Mouse (Mus musculus) midbrain, embryonic 13.5 days (tissue): ENCODE measurements at regions not wholly inside any gene's neighbourhood (a gene's known extent, or its start where the extent isn't known, plus 50 kb on each side); places are given as distances from the start of the nearest gene placed in this dataset.
A peak's percentile ranks its signal among the peaks of the same experiment; 100 is the strongest.

Experiments
- ATAC-seq: fragments of 200-750 bp; cut with Nextera tagmentation; 2 replicates; pipeline ENCODE4 v1.8.0; 2017; ENCODE audit warnings: mild to moderate bottlenecking, moderate TSS enrichment, moderate library complexity
- H3K27ac ChIP-seq: fragments of 300-500 bp; sonication (generic); 2 replicates; pipeline ENCODE4 v1.5.1; 2015; ENCODE audit warnings: inconsistent platforms, mild to moderate bottlenecking, moderate library complexity
- H3K27me3 ChIP-seq: fragments of 300-500 bp; sonication (generic); 2 replicates; pipeline ENCODE4 v1.6.1; 2015; ENCODE audit warnings: mild to moderate bottlenecking, inconsistent platforms
- H3K36me3 ChIP-seq: fragments of 300-500 bp; sonication (generic); 2 replicates; pipeline ENCODE4 v1.6.1; 2015; ENCODE audit warnings: mild to moderate bottlenecking, inconsistent platforms
- H3K4me1 ChIP-seq: fragments of 300-500 bp; sonication (generic); replicated peaks from 2 replicates; pipeline ENCODE4 v1.6.1; 2015; ENCODE audit warnings: inconsistent platforms
- H3K4me2 ChIP-seq: fragments of 300-500 bp; sonication (generic); replicated peaks from 2 replicates; pipeline ENCODE4 v1.6.1; 2015; ENCODE audit warnings: moderate library complexity, mild to moderate bottlenecking, inconsistent platforms
- H3K4me3 ChIP-seq: fragments of 300-500 bp; sonication (generic); replicated peaks from 2 replicates; pipeline ENCODE4 v1.5.1; 2015; ENCODE audit warnings: mild to moderate bottlenecking, inconsistent platforms
- H3K9ac ChIP-seq: fragments of 300-500 bp; sonication (generic); replicated peaks from 2 replicates; pipeline ENCODE4 v1.6.1; 2015; ENCODE audit warnings: mild to moderate bottlenecking, inconsistent platforms
- H3K9me3 ChIP-seq: fragments of 300-500 bp; sonication (generic); 2 replicates; pipeline ENCODE4 v1.6.1; 2016; ENCODE audit warnings: mild to moderate bottlenecking, inconsistent platforms
- WGBS: fragments of 180-500 bp; shearing (Covaris S2); methylation state at CpG from one replicate; pipeline ENCODE4 v1.1.7; 2015; 5-methylcytosine and 5-hydroxymethylcytosine counted together

DNA sequence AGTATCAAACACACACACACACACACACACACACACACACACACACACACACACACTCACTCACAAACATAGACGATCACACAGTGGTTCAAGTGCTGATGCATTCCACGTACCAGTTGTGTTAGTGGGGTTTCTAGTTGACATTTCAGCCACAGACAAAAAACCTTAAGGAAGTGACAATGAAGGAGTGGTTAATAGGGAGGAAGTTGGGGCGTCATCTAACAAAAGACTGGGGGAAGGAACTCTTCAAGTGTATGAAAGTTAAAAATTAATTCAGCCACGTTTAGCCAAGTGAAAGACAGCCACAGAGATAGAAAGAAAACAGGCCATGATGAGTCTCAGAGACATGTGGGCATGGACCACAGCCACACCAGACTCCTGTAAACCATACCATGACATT, 316.1 kb upstream of the Slc24a5 start:
- H3K9me3 ChIP-seq, result peaks cover 5% of the 10 kb centered on the region; the same call in 1 of the 2 replicates
- no peak overlapping the region for H3K4me3 ChIP-seq
- no peak overlapping the region for H3K4me2 ChIP-seq
- no peak overlapping the region for H3K27ac ChIP-seq
- H3K4me1 ChIP-seq, result no peaks in the 10 kb centered on the region
- H3K27me3 ChIP-seq, result no peaks in the 10 kb centered on the region
- ATAC-seq, result no peak
- WGBS, result 85% methylated on average over 4 of the region's 4 CpGs
- H3K36me3 ChIP-seq, result no peaks in the 10 kb centered on the region
- no peak overlapping the region for H3K9ac ChIP-seq

- Histone ChIP-seq H3K4me3 (no peak overlapping the region), H3K4me1 (no peaks in the 10 kb centered on the region), H3K9ac (no peak overlapping the region), H3K4me2 (no peak overlapping the region), H3K27ac (no peak overlapping the region), H3K36me3 (no peaks in the 10 kb centered on the region), H3K9me3 (peaks cover 5% of the 10 kb centered on the region; the same call in 1 of the 2 replicates), H3K27me3 (no peaks in the 10 kb centered on the region)
- 83% methylated on average over 5 of the region's 5 CpGs for WGBS
- ATAC-seq, result no peak
Measured at GRCm38 (mm10) chr2:124753717-124754116, 314.2 kb upstream of the Slc24a5 start.

- no peaks in the 10 kb centered on the region for H3K36me3 ChIP-seq
- no peaks in the 10 kb centered on the region for H3K27me3 ChIP-seq
- WGBS, result 95% methylated on average over 4 of the region's 4 CpGs
- H3K9me3 ChIP-seq, result peaks cover 5% of the 10 kb centered on the region; the same call in 1 of the 2 replicates
- H3K4me3 ChIP-seq, result no peak overlapping the region
- no peaks in the 10 kb centered on the region for H3K4me1 ChIP-seq
- H3K27ac ChIP-seq, result no peak overlapping the region
- no peak for ATAC-seq
- no peak overlapping the region for H3K4me2 ChIP-seq
- no peak overlapping the region for H3K9ac ChIP-seq
Measured at GRCm38 (mm10) chr2:124755244-124755643, 312.7 kb upstream of the Slc24a5 start.

DNA sequence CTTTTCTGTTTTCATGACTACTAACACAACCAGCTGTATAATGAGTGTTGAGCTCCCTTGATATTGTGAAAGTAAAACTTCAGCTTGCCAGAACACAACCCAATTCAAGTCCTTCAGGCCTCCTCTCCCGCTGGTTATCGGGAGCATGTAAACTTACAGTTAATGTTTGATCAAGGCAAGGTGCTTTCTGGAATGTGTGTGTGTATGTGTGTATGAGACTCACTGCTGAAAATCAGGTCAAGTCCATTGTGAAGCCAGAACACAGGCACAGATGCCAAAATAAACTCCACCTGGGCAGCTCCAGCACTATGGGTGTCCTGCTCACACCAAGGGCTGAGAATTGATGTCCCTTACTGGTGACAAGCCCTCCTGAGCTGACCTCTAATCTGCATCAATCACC, 308.9 kb upstream of the Slc24a5 start:
- 93% methylated on average over 2 of the region's 2 CpGs for WGBS
- no peak for ATAC-seq
- Histone ChIP-seq H3K9me3 (no peaks in the 10 kb centered on the region), H3K4me3 (no peak overlapping the region), H3K27ac (no peak overlapping the region), H3K4me2 (no peak overlapping the region), H3K9ac (no peak overlapping the region), H3K4me1 (no peaks in the 10 kb centered on the region), H3K27me3 (no peaks in the 10 kb centered on the region), H3K36me3 (no peaks in the 10 kb centered on the region)

DNA sequence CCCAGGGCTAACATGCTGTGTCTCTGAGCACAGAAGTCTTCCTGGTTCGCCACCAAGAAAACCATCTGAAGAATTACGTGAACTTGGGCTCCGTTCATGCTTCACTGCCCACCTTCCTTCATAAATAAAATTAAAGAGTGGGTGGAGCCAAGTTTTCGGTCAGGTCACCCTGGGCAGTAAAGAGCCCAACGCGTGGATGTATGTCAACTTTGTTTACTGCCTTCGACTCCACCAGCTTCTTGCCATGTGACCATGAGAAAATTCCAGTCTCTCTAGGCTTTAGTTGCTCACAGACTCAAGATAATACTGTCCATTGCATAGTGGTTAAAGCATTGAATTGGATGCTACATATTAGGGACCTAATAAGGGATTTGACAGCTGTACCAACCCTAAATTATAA, 304.3 kb upstream of the Slc24a5 start:
- no peak overlapping the region for H3K27ac ChIP-seq
- peaks cover 8% of the 10 kb centered on the region; the same call in 1 of the 2 replicates for H3K4me1 ChIP-seq
- no peaks in the 10 kb centered on the region for H3K9me3 ChIP-seq
- no peak overlapping the region for H3K4me2 ChIP-seq
- no peaks in the 10 kb centered on the region for H3K27me3 ChIP-seq
- no peaks in the 10 kb centered on the region for H3K36me3 ChIP-seq
- WGBS, result 85% methylated on average over 7 of the region's 7 CpGs
- H3K9ac ChIP-seq, result no peak overlapping the region
- H3K4me3 ChIP-seq, result no peak overlapping the region
- no peak for ATAC-seq

- Histone ChIP-seq H3K9me3 (no peaks in the 10 kb centered on the region), H3K27me3 (no peaks in the 10 kb centered on the region), H3K4me2 (no peak overlapping the region), H3K9ac (no peak overlapping the region), H3K27ac (no peak overlapping the region), H3K4me3 (no peak overlapping the region), H3K36me3 (no peaks in the 10 kb centered on the region), H3K4me1 (peaks cover 8% of the 10 kb centered on the region; the same call in 1 of the 2 replicates)
- peak; percentile 65; the same call in 1 of the 2 replicates for ATAC-seq
- 30% methylated on average over 10 of the region's 10 CpGs for WGBS
Measured at GRCm38 (mm10) chr2:124764186-124764910, 303.6 kb upstream of the Slc24a5 start.

GRCm38 (mm10) chr2:124769267-124769967, 298.5 kb upstream of the Slc24a5 start:
- WGBS, result 91% methylated on average over 6 of the region's 6 CpGs
- peaks cover 15% of the 10 kb centered on the region for H3K4me1 ChIP-seq
- H3K4me3 ChIP-seq, result no peak overlapping the region
- no peaks in the 10 kb centered on the region for H3K36me3 ChIP-seq
- no peaks in the 10 kb centered on the region for H3K27me3 ChIP-seq
- no peak overlapping the region for H3K27ac ChIP-seq
- no peak overlapping the region for H3K4me2 ChIP-seq
- ATAC-seq, result no peak
- H3K9ac ChIP-seq, result no peak overlapping the region
- no peaks in the 10 kb centered on the region for H3K9me3 ChIP-seq

- Histone ChIP-seq H3K4me3 (no peak overlapping the region), H3K27ac (no peak overlapping the region), H3K9me3 (no peaks in the 10 kb centered on the region), H3K27me3 (no peaks in the 10 kb centered on the region), H3K4me1 (peaks cover 11% of the 10 kb centered on the region), H3K9ac (no peak overlapping the region), H3K36me3 (no peaks in the 10 kb centered on the region), H3K4me2 (no peak overlapping the region)
- ATAC-seq, result no peak
- WGBS, result 87% methylated on average over 2 of the region's 2 CpGs
Measured at GRCm38 (mm10) chr2:124770028-124770427, 297.9 kb upstream of the Slc24a5 start.

DNA sequence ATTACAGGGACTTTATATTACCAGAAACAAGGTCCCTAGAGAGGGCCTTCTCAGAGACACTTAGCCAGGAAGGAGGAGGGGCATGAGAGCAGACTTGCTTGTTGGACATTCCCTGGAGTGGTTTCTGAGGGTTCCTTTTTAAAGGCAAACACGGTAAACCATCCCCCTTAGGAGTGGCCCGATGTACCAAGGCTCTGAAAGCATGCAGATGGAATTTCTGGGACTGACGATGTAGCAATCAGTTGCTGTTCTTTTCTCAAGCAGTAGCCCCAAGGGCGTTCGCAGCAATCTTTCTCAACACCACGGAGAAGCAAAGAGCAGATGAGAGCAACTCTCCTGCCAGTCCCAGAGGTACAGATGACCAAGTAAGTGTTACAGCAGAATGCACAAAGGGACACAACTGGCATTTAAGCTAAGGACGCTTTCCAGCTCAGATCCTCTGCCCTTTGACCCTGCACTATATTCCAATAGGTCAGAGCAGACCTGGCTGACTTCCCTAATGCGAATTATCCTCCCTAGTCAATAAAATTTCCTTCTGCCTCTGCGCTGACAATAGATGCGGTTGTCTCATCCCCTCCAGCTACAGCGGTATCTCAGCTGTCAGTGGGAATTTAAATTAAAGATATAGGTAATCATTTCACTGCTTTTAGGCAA, 295.7 kb upstream of the Slc24a5 start:
- Histone ChIP-seq H3K4me1 (peaks cover 11% of the 10 kb centered on the region), H3K9me3 (no peaks in the 10 kb centered on the region), H3K36me3 (no peaks in the 10 kb centered on the region), H3K27ac (peak overlapping the region; percentile 20; the same call in 1 of the 2 replicates), H3K27me3 (no peaks in the 10 kb centered on the region), H3K9ac (no peak overlapping the region), H3K4me3 (no peak overlapping the region), H3K4me2 (no peak overlapping the region)
- ATAC-seq, result peak; percentile 37; the same call in 1 of the 2 replicates
- 40% methylated on average over 11 of the region's 11 CpGs for whole genome bisulfite sequencing

GRCm38 (mm10) chr2:124775737-124776136, 292.2 kb upstream of the Slc24a5 start:
- H3K4me3 ChIP-seq, result no peak overlapping the region
- H3K9ac ChIP-seq, result no peak overlapping the region
- 78% methylated on average over 3 of the region's 3 CpGs for WGBS
- H3K4me2 ChIP-seq, result no peak overlapping the region
- H3K27ac ChIP-seq, result no peak overlapping the region
- H3K27me3 ChIP-seq, result no peaks in the 10 kb centered on the region
- no peaks in the 10 kb centered on the region for H3K9me3 ChIP-seq
- no peak for ATAC-seq
- peaks cover 11% of the 10 kb centered on the region for H3K4me1 ChIP-seq
- no peaks in the 10 kb centered on the region for H3K36me3 ChIP-seq

GRCm38 (mm10) chr2:124792633-124793036, 275.3 kb upstream of the Slc24a5 start:
- Histone ChIP-seq H3K27me3 (no peaks in the 10 kb centered on the region), H3K4me3 (no peak overlapping the region), H3K9ac (no peak overlapping the region), H3K27ac (no peak overlapping the region), H3K9me3 (no peaks in the 10 kb centered on the region), H3K4me1 (0 out of 2 replicates have a peak, but pooled peaks cover 3% of the 10 kb centered on the region), H3K36me3 (no peaks in the 10 kb centered on the region), H3K4me2 (no peak overlapping the region)
- WGBS, result 19% methylated on average over 7 of the region's 7 CpGs
- ATAC-seq, result peak; percentile 43; the same call in 1 of the 2 replicates

DNA sequence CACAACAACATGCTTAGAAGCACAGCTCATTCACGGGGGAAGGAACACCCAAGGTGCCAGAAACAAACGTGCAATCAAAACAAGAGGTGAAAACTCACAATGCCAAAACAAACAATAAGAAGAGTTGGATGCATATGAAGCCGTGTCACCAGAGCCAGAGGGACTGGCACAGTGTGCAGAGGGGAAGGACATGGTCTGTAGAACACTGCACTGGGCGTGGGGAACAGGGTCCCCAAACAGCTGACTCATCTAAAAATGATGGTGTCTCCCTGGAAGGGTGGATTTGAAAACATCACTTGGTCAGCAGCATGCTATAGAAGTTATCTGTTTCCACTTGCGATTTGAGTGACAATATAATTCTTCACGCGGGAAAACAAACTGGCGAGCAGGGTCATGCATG, 256.2 kb upstream of the Slc24a5 start:
- H3K36me3 ChIP-seq, result no peaks in the 10 kb centered on the region
- H3K9ac ChIP-seq, result no peak overlapping the region
- H3K4me1 ChIP-seq, result no peaks in the 10 kb centered on the region
- 83% methylated on average over 8 of the region's 8 CpGs for WGBS
- H3K27ac ChIP-seq, result no peak overlapping the region
- no peaks in the 10 kb centered on the region for H3K9me3 ChIP-seq
- no peaks in the 10 kb centered on the region for H3K27me3 ChIP-seq
- ATAC-seq, result no peak
- no peak overlapping the region for H3K4me3 ChIP-seq
- H3K4me2 ChIP-seq, result no peak overlapping the region
